Mouse (Mus musculus) adrenal gland, adult 18-20 months (tissue): ENCODE measurements around the gene Ptprz1. TPM values are rescaled to one million over a fixed set of nuclear protein-coding genes. Genes with fewer than 3 reads are reported as not detected.
"Not testable (repeated sequence)": the region's sequence is repeated elsewhere in the genome, so short reads cannot be mapped to it uniquely, and the experiment has no call there.

Experiments used
- DNase-seq, 2 experiments: peaks; one replicate each; pipeline ENCODE4 v3.0.0; 2021 to 2022; ENCODE audit warnings: low spot score in 2 of 2
- total RNA-seq, 2 experiments: library from RNA; stranded (reverse); gene quantifications; 1 replicate in 1 of 2; 2 replicates in 1 of 2; pipeline ENCODE4 v1.2.3; 2021

The Ptprz1 gene
- total RNA-seq, 2 experiments from 2014 or later: 3.7 to 4.7 TPM

DNA sequence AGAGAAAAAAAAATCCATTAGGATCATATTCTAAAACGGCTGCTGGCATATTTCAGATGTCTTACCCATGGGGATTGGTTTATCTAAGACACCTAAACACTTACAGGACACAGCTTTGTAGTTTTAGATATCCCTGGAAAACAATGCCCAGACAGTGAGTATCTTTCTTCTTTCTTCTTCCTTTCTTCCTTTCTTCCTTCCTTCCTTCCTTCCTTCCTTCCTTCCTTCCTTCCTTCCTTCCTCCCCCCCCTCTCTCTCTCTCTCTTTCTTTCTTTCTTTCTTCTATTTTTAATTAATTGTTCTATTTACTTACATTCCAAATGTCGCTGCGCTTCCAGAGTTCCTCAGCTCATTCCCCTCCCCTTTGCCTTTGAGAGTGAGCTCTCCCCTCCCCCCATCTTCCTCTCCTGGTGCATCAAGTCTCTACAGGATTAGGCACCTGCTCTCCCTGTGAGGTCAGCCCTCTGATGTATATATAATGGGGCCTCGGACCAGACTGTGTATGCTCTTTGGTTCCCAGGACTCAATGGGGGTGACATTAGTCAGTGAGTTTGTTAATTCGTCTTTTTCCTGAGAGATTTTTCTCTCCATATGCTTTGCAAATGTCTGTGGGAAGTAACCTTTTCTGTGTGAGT is 109.3 kb downstream of the Ptprz1 start:
- no peak for DNase-seq

GRCm38 (mm10) chr6:23003152-23003551 is 127.8 kb downstream of the Ptprz1 start:
- DNase-seq: no peak

DNA sequence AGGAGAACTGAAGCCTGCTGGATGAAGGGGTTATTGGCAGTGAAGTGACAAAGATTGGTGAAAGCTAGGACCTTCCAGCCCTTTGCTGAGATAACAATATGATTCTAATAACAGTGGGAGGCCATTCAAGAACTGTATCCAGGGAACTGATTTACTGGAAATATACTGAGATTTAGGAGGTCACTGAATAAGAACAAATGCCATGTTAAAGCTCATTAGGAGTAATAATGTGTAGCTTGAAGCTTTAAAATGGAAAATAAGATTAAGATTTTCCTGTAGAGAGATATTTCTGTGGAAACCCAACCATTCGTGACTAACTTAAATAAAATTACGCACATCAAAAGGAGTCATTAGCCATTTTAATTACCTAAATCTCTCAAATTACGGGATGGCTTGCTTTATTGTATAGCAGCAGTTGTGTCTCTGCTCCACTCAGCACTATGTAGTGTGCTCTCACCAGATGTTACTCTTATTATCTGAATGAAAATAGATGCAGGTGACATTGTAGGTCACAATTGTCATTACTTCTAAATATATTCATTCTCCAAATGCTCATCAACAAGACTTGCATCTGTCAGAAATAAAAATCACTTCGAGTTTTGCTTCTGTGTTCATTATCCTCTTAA is 139.8 kb downstream of the Ptprz1 start:
- no peak for DNase-seq

DNA sequence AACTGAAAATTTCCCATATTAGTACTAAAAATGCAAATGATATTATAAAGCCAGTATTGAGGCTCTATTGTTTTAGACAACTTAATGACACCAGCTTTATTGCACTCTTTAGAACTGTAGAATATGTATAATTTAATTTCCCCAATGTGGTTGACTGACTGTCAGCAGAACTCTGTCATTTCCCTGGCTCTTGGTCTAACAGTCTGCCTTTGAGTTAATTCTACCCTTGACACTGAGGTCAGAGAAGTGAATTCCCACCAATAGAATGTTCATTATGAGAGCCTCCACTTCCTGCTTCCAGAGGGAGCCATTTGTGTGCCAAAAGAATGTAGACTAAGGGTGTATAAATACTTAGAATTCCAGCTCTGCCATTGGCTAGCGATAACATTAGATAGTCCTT is 152.9 kb downstream of the Ptprz1 start:
- DNase-seq: no peak

DNA sequence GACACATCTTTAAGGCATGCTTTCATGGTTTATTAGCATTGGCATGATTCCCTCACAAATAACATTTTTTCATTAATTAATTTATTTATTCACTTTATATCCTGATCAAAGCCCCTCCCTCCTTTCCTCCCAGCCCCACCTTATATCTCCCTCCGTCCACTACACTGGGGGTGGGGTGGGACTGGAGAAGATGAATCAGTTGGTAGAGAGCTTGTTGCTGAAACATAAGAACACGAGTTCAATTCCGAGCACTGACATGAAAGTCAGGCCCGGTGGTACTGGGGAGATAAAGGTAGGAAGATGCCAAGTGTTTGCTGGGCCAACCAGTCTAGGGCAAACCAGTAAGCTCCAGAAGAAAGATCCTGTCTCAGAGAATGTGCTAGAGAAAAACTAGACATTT is 173.5 kb downstream of the Ptprz1 start:
- no peak for DNase-seq

- DNase-seq: no peak
Measured at GRCm38 (mm10) chr6:23055734-23056133, 180.4 kb downstream of the Ptprz1 start.

- no peak for DNase-seq
Measured at GRCm38 (mm10) chr6:23076060-23076459, 200.8 kb downstream of the Ptprz1 start.

DNA sequence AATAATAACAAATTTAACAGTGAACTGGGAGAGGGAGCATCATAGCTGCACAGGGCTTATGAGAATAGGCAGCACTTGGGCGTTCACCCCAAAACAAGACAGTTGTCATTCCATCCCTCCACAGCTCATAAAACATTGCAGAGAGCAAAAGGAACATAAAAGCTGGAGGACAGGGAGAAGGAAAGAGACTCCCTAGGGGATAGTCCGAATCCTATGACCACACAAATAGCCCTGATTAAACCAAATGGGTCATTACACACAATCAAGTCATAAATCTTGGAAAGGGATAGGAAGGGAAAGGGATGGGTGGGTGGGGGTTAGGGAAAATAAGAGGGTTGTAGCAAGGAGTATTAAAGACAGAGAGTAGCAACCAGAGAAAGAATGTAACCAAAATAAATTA is 203.0 kb downstream of the Ptprz1 start:
- no peak for DNase-seq

DNA sequence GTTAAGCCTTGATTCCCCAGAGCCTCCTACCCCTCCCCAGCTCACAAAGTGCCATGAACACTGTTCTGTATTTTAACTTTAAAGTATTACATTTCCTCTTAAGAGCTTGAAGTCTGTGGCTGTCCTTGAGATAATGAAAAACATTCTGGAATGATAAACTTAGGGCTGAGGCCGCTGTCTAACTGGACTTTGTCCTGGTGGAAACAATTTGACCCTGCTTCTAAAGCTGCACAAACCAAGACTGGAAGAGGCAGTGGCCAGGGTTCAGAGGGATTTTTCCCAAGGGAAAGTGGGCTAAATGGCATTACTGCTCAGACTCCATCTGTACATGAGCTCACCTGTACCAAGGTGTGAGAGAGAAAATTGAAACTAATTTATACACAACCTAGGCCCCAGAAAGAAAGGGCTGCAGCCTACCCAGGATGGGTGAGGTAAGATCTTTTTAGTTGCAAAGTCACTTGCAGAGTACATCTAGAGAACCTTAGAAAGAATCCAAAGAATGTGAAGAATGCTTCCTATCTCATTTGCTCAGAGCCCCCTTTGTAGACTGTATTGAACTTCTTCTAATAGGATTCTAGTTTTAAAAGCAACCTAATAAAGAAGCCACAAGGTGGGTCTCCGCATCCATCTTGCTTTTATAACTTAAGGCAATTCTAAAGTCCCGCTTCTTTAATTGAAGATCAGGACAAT is 204.8 kb downstream of the Ptprz1 start:
- no peak for DNase-seq

- no peak for DNase-seq
Measured at GRCm38 (mm10) chr6:23084587-23085421, 209.5 kb downstream of the Ptprz1 start.

DNA sequence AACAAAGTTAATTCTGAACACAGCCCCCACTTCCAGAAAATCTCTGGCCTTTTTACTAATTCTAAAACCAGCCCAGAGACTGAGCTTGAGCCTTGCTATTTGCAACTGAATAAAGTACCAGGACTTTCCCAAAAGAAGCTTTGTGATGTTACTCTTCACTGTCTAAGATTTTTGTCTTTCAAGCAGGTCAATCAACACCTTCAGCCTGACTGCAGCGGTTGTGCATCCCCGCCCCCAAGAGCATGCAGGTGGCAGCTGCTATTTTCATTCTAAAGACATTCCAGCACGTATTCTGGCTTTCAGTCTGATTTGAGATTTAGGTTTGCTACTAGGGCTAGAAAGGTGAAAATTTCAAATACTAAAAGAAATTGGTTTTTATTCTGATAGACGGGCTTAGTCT is 214.0 kb downstream of the Ptprz1 start:
- DNase-seq: not testable (repeated sequence)

GRCm38 (mm10) chr6:23090346-23091055 is 215.2 kb downstream of the Ptprz1 start:
- not testable (repeated sequence) for DNase-seq
